Mouse (Mus musculus) kidney, adult 2 months (tissue): ENCODE results near the gene B230217C12Rik.

ENCODE experiments used
- CTCF ChIP-seq: fragments of 200-500 bp; conservative IDR thresholded peaks from 2 replicates; pipeline ENCODE4 v1.5.1; 2011; ENCODE audit warnings: low read depth, mild to moderate bottlenecking, control low read depth, low read length, moderate library complexity, mixed read lengths; ENCODE audit not compliant: insufficient read depth, insufficient read length
- POLR2A ChIP-seq: fragments of 200-500 bp; IDR thresholded peaks from one replicate; pipeline ENCODE4 v1.6.1; 2011; ENCODE audit warnings: low read depth, low read length, control low read depth

DNA sequence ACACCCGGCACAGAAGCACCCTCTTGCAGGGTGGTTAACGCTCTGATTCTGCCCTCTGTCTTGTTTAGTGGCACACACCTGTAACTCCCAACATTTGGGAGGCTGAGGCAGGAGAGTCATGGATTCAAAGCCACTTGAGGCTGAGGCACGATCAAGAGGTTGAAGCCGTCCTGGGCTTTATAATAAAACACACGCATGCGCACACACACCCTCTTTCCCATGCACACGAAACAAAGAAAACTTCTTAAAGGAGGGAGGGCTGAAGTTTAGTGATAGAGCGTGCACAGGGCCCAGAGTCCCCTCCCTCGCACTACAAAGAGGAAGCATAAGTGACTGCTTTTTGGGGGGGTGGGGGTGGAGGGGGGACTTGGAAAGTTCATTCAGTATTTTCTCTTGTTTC, 14.6 kb upstream of the B230217C12Rik start:
- TF ChIP-seq CTCF, result no peak
- no peak for TF ChIP-seq POLR2A
